Mouse (Mus musculus) myocyte (in vitro differentiated cells): ENCODE data around the gene Csf2rb2.

ENCODE experiments used
- CEBPB ChIP-seq: IDR thresholded peaks from 2 replicates; pipeline ENCODE4 v1.6.1; 2011; ENCODE audit warnings: mild to moderate bottlenecking, moderate library complexity; ENCODE audit not compliant: poor library complexity, insufficient read depth, severe bottlenecking
- E2F4 ChIP-seq: IDR thresholded peaks from one replicate; pipeline ENCODE4 v1.6.1; 2011; ENCODE audit warnings: mild to moderate bottlenecking, control low read depth, moderate library complexity; ENCODE audit not compliant: insufficient read depth
- MAX ChIP-seq: IDR thresholded peaks from one replicate; pipeline ENCODE4 v1.6.1; 2011; ENCODE audit warnings: low read depth, mild to moderate bottlenecking, control low read depth
- MYOD1 ChIP-seq, 3 experiments: IDR thresholded peaks; one replicate each; pipeline ENCODE4 v1.6.1; 2011; ENCODE audit warnings: control low read depth in 2 of 3, low read depth in 2 of 3, mild to moderate bottlenecking in 2 of 3, moderate library complexity in 1 of 3; ENCODE audit not compliant: insufficient read length in 2 of 3, control insufficient read depth in 1 of 3
- MYOG ChIP-seq, 3 experiments: IDR thresholded peaks; one replicate each; pipeline ENCODE4 v1.6.1; 2011; ENCODE audit warnings: control low read depth in 2 of 3, low read depth in 2 of 3, mild to moderate bottlenecking in 2 of 3; ENCODE audit not compliant: insufficient read length in 2 of 3, control insufficient read depth in 1 of 3, insufficient read depth in 1 of 3
- POLR2A ChIP-seq: IDR thresholded peaks from one replicate; pipeline ENCODE4 v1.6.1; 2011; ENCODE audit warnings: low read depth, mild to moderate bottlenecking, control low read depth, moderate library complexity; ENCODE audit not compliant: insufficient read length
- POLR2AphosphoS2 ChIP-seq: IDR thresholded peaks from one replicate; pipeline ENCODE4 v1.6.1; 2011; ENCODE audit warnings: low read depth, control low read depth; ENCODE audit not compliant: insufficient read length
- REST ChIP-seq: IDR thresholded peaks from one replicate; pipeline ENCODE4 v1.6.1; 2011; ENCODE audit warnings: mild to moderate bottlenecking, control low read depth, moderate library complexity; ENCODE audit not compliant: insufficient read depth, insufficient read length
- SRF ChIP-seq: IDR thresholded peaks from one replicate; pipeline ENCODE4 v1.6.1; 2011; ENCODE audit warnings: low read depth; ENCODE audit not compliant: control insufficient read depth, insufficient read length
- TCF12 ChIP-seq: IDR thresholded peaks from one replicate; pipeline ENCODE4 v1.6.1; 2011; ENCODE audit warnings: mild to moderate bottlenecking, control low read depth; ENCODE audit not compliant: poor library complexity, insufficient read depth, severe bottlenecking
- TCF3 ChIP-seq: IDR thresholded peaks from one replicate; pipeline ENCODE4 v1.6.1; 2011; ENCODE audit warnings: low read depth, control low read depth; ENCODE audit not compliant: insufficient read length
- USF1 ChIP-seq: IDR thresholded peaks from one replicate; pipeline ENCODE4 v1.6.1; 2011; ENCODE audit warnings: low read depth, mild to moderate bottlenecking, control low read depth, moderate library complexity

DNA sequence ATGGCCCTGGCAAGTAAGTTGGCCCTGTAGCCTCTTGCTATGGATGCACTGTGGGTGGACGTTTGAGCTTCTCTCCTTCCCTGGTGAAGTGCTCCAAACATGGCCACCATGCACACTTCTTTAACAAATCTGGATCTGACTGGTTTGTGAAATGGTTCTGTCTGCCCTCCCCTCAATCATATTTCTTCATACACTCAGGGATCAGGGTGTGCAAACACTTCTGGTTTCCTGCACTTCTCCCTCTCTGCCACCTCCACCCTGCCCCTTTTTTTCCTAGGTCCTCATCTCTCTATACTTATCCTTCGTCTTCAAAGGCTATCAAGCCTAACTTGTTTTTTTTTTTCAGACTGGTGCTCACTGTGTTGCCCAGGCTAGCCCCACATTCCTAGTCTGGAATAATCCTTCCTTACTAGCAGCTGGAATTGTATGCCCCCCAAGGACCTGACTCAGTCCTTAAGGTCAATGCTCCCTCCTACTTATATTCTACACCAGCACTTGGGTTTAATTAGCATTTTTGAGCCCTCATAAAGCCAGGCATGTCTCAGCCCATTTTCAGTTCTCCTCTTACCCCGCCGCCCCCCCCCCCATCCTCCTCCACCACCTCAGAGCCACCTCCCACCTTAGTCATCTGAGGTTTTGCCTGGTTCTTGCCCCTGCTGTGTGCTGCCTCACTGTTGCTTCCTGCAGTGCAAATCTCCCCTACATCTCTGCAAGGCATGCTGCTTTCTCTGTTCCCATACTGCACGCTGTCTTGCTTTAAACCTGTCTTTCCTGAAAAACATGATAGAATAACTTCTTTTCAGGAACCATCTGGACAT is 26.2 kb upstream of the Csf2rb2 start:
- TF ChIP-seq POLR2A (no peak), POLR2AphosphoS2 (no peak), TCF3 (no peak), MAX (no peak), TCF12 (no peak), USF1 (no peak), CEBPB (no peak), MYOG (IDR thresholded peaks at IDR 0.05; ENCODE audit: control insufficient read depth in 1 of 3, insufficient read depth in 1 of 3, insufficient read length in 2 of 3, low read depth in 2 of 3) (no peak), SRF (no peak), E2F4 (no peak), MYOD1 (IDR thresholded peaks at IDR 0.05; ENCODE audit: control insufficient read depth in 1 of 3, insufficient read length in 2 of 3, low read depth in 2 of 3) (no peak), REST (no peak)
